Mouse (Mus musculus) natural killer cell, adult 2 months (primary cell): ENCODE measurements at regions not wholly inside any gene's neighbourhood (a gene's known extent, or its start where the extent isn't known, plus 50 kb on each side); places are given as distances from the start of the nearest gene placed in this dataset.
A peak's percentile ranks its signal among the peaks of the same experiment; 100 is the strongest.
"Not testable (repeated sequence)": the region's sequence is repeated elsewhere in the genome, so short reads cannot be mapped to it uniquely, and the experiment has no call there.

Source experiments
- DNase-seq, 2 experiments: peaks; one replicate each; pipeline ENCODE4 v3.0.0; 2022; ENCODE audit warnings: low spot score in 2 of 2

DNA sequence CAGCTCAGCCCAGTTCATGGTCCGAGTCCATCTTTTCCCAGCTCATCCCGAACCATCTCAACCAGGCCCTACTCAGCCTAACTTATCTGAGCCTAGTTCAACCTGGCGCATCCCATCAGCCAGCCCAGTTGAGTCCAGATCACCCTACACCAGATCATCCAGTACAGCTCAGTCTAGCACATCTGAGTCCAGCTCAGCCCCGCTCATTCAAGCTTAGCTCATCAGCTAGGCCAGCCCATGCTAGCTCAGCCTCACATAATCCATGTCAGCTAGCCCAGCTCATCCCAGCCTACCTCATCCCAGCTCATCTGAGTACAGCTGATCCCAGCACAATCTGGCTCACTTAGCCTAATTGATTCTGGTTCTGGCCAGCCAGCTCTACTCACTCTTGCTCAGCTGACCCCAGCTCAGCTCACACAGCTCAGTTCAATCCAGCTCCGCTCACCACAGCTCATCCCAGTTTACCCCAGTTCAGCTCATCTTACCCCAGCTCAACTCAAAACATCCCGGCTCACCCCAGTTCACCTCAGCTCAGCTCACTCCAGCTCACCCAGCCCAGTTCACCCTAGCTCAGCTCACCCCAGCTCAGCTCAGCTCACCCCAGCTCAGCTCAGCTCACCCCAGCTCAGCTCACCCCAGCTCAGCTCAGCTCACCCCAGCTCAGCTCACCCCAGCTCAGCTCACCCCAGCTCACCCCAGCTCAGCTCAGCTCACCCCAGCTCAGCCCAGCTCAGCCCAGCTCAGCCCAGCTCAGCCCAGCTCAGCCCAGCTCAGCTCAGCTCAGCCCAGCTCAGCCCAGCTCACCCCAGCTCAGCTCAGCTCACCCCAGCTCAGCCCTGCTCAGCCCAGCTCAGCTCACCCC lies 65.3 kb upstream of the Adam6b start:
- DNase-seq, result no peak

DNA sequence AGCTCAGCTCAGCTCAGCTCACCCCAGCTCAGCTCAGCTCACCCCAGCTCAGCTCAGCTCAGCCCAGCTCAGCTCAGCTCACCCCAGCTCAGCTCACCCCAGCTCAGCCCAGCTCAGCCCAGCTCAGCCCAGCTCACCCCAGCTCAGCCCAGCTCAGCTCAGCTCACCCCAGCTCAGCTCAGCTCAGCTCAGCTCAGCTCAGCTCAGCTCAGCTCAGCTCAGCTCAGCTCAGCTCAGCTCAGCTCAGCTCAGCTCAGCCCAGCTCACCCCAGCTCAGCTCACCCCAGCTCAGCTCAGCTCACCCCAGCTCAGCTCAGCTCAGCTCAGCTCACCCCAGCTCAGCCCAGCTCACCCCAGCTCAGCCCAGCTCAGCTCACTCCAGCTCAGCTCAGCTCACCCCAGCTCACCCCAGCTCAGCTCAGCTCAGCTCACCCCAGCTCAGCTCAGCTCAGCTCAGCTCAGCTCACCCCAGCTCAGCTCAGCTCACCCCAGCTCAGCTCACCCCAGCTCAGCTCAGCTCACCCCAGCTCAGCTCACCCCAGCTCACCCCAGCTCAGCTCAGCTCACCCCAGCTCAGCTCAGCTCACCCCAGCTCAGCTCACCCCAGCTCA lies 64.6 kb upstream of the Adam6b start:
- not testable (repeated sequence) for DNase-seq

DNA sequence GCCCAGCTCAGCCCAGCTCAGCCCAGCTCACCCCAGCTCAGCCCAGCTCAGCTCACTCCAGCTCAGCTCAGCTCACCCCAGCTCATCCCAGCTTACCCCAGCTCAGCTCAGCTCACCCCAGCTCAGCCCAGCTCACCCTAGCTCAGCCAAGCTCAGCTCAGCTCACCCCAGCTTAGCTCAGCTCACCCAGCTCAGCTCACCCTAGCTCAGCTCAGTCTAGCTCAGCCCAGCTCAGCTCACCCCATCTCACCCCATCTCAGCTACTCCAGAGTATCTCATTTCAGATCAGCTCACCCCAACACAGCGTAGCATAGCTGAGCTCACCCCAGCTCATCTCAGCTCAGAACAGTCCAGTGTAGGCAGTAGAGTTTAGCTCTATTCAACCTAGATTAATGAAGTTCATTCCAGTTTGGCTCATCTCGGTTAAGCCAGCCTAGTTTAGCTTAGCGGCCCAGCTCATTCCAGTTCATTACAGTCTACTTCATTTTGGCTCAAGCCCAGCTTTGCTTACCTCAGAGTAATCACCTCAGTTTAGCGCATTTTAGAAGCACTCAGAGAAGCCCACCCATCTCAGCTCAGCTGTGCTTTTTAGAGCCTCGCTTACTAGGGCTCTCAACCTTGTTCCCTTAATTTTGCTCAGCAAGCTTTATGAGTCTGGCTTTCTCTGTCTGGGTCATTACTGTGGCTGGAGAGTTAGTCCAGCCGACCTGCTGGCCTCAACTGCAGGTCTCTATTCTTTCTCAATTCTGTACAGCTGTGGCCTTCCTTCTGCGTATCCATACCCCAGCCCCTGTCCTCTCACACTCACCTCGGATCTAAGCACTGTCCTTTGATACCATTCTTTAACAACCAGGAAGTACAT lies 63.9 kb upstream of the Adam6b start:
- DNase-seq, result peak; percentile 29

DNA sequence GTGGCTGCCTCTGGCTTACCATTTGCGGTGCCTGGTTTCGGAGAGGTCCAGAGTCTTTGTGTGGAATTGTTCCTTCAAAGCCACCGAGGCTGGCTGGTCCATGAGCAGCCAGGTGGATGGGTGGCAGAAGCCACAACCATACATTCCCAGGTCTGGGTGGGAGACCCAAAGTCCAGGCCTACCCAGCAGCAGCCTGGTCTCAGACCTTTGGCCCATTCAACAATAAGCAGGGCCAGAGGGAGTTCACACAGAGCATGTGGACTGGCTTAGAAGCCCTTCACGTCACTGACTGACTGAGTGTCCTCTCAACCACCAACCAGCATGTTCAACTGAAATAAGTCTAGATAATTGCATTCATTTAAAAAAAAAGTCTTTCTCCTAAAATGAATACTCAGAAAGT lies 62.7 kb upstream of the Adam6b start:
- DNase-seq, result peak; percentile 25 to 52

DNA sequence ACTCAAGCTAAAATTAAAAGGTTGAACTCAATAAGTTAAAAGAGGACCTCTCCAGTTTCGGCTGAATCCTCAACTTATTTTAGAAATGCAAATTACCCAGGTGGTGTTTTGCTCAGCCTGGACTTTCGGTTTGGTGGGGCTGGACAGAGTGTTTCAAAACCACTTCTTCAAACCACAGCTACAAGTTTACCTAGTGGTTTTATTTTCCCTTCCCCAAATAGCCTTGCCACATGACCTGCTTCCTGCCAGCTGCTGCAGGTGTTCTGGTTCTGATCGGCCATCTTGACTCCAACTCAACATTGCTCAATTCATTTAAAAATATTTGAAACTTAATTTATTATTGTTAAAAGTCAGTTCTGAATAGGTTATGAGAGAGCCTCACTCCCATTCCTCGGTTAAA lies 62.0 kb upstream of the Adam6b start:
- peak; percentile 57 to 84 for DNase-seq

DNA sequence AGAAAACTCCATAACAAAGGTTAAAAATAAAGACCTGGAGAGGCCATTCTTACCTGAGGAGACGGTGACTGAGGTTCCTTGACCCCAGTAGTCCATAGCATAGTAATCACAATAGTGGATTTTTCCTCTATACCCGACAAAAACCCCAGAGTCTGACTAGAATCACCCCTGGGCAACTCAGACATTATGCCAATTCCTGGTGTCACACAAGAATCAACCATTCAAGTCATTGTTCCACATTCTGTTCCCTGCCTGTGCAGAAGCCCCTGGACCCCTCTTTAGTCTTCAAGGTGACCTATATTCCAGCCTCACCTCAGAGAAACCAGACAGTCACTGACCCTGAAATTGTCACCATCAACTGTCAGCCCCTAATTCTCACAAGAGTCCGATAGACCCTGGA lies 60.9 kb upstream of the Adam6b start:
- DNase-seq, result no peak

DNA sequence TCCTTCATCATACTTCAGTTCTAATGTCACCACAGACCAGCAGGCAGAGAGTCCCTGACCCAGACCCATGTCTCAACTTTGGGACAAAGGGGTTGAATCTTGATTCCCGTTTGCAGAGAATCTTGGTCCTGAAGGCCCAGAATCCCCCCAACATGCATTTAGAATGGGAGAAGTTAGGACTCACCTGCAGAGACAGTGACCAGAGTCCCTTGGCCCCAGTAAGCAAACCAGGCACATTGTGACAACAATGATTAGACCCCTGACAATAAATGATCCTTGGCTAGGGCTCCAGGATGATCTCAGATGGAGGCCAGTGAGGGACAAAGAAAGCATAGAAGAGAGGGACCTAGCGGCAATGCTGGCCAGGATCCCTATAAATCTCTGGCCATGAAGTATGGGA lies 60.4 kb upstream of the Adam6b start:
- DNase-seq, result no peak

DNA sequence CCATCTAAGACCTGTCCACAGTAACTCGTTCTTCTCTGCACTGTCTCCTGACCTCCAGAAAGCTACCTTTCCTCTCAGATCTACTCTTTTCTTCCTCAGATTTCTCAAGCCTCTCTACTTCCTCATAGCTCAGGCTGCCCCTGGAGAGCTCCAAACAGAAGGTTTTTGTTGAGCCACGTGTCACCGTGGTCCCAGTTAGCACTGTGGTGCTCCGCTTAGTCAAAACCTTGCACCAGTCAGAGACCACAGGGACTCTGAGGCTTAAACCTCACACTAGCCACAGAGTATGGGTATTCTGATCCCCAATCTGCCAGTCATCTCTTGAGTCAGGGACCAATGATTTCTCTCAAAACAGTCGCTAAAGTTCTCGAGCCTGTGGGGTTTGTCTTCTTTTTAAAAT lies 59.0 kb upstream of the Adam6b start:
- DNase-seq, result no peak
